Mouse (Mus musculus) testis, adult 2 months (tissue): ENCODE data around the gene Oas2. TPM values are rescaled to one million over a fixed set of nuclear protein-coding genes. Genes with fewer than 3 reads are reported as not detected.
"Not testable (repeated sequence)": the region's sequence is repeated elsewhere in the genome, so short reads cannot be mapped to it uniquely, and the experiment has no call there.

ENCODE experiments used
- H3K27ac ChIP-seq: fragments of 200-500 bp; 2 replicates; pipeline ENCODE4 v1.5.1; 2012; ENCODE audit warnings: low read depth, low read length; ENCODE audit not compliant: control insufficient read depth, insufficient read depth
- H3K27me3 ChIP-seq: fragments of 200-500 bp; 2 replicates; pipeline ENCODE4 v1.6.1; 2012; ENCODE audit warnings: mild to moderate bottlenecking, low read length, moderate library complexity; ENCODE audit not compliant: control insufficient read depth, insufficient read depth
- H3K36me3 ChIP-seq: fragments of 200-500 bp; 2 replicates; pipeline ENCODE4 v1.6.1; 2012; ENCODE audit warnings: mild to moderate bottlenecking, low read length; ENCODE audit not compliant: control insufficient read depth, insufficient read depth
- H3K4me1 ChIP-seq: fragments of 200-500 bp; 2 replicates; pipeline ENCODE4 v1.6.1; 2012; ENCODE audit warnings: low read length; ENCODE audit not compliant: control insufficient read depth, insufficient read depth
- H3K4me3 ChIP-seq: fragments of 200-500 bp; 2 replicates; pipeline ENCODE4 v1.5.1; 2012; ENCODE audit warnings: low read depth, mild to moderate bottlenecking, low read length, moderate library complexity, mixed read lengths; ENCODE audit not compliant: control insufficient read depth
- CTCF ChIP-seq: fragments of 200-500 bp; IDR thresholded peaks from 2 replicates; pipeline ENCODE4 v1.5.1; 2012; ENCODE audit warnings: low read depth, mild to moderate bottlenecking, inconsistent platforms, low read length, moderate library complexity; ENCODE audit not compliant: control insufficient read depth, insufficient read depth, insufficient replicate concordance
- POLR2A ChIP-seq: fragments of 200-500 bp; IDR thresholded peaks from 2 replicates; pipeline ENCODE4 v1.6.1; 2012; ENCODE audit warnings: low read depth, mild to moderate bottlenecking, inconsistent platforms, low read length, moderate library complexity; ENCODE audit not compliant: control insufficient read depth
- polyA plus RNA-seq: library from polyadenylated mRNA; depleted of rRNA; stranded (reverse); fragments of >200 nt; gene quantifications from 2 replicates; pipeline ENCODE4 v1.2.3, GENCODE M21; 2012; rRNA removed

The Oas2 gene
- 0.23 and 0.36 TPM in 2 replicates for polyA plus RNA-seq

DNA sequence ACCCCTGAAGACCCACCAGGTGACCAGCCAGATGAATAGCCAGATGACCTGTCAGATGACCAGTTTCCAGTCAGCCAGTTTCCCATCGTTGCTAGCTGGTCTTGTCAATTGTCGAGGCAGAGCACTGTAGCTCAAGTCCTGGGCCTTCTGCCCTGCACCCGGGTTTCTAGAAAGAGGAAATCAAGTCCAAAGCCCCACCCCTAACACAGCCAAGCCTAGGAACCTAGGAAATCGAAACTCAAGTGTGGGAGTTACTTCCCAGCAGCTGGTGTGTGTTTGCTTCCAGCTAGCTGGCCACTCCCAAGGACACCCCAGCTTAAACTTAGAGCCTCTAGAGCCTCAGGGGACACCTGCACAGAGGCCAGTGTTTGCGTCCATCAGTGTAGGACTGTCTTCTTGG is at the start of gene Oas2:
Gene Oas2, minus strand, starts transcription at position 166 of the 400 bp plus-strand sequence.
- TF ChIP-seq CTCF: no peak
- H3K4me1 ChIP-seq: no peaks in the 10 kb centered on the region
- no peaks in the 10 kb centered on the region for H3K27me3 ChIP-seq
- no peaks in the 10 kb centered on the region for H3K36me3 ChIP-seq
- no peak within 1 kb of the TSS for H3K27ac ChIP-seq
- H3K4me3 ChIP-seq: no peak within 1 kb of the TSS

DNA sequence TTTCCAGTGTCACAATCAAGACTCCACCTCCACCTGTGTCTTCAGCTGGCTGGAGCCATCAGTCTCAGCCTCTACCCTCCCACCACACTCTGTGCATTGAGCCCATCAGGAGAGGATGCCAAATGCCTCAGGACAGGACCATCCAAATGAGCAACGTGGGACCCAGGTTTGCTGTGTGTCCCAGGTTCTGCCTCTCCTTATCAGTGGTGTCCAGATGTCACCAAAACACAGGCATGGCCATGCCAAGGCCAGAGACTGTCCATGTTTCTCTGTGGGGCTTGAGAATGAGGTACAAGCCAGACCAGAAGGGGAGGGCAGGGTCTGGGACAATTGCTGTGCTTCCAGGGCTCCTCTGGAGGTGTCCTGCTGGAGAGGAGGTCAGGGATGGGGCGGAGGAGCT is 49.3 kb upstream of the Oas2 start:
- H3K36me3 ChIP-seq, H3K27ac ChIP-seq, H3K27me3 ChIP-seq, H3K4me3 ChIP-seq, H3K4me1 ChIP-seq: not testable (repeated sequence)

DNA sequence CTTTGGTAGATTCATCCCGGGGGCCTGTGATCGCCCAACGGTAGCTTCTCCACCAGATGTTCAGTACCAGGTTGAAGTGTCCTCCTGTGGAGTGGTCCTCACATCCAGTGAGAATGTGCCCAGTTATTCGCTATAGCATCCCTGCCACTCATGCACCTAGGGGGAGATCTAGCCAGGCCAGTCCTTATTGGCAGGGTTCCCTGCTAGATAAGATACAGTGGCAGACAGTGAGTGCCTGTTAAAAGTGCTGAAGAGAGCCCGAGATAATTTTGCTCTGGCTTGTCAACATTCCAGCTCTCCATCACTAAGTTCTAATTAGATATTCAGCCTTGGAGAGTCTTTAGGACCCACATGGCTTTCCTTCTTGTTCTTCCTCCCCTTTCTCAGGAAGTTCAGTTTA is 48.5 kb upstream of the Oas2 start:
- not testable (repeated sequence) for H3K4me3 ChIP-seq, H3K27me3 ChIP-seq, H3K36me3 ChIP-seq, H3K4me1 ChIP-seq, H3K27ac ChIP-seq

DNA sequence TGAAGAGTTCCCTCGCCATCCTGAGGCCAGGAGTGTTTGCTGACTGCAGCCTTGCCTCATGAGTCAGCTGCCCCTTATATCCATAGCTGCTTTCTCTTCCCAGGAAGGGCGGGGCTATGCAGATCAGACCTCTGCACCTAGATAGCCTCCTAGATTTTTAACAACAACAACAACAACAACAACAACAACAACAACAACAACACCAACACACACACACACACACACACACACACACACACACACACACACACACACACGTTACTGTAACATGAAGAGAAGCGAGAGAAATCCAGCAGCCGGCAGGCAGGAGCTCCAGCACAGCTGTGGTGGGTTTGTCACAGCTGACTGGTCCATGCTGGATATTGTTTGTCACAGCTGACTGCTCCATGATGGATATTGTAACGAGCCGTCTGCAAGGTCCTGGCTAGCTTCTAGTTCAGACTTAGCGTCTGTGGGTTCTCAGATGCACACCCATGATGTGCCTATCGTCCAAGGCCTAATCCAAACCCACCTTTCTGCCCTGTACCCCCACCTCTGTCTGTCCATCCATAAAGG is 45.9 kb upstream of the Oas2 start, which contains the start of gene Oas1e:
Gene Oas1e, minus strand, starts transcription at position 51 of the 555 bp plus-strand sequence.
- H3K36me3 ChIP-seq, H3K27ac ChIP-seq, H3K4me1 ChIP-seq, H3K4me3 ChIP-seq, H3K27me3 ChIP-seq: not testable (repeated sequence)

DNA sequence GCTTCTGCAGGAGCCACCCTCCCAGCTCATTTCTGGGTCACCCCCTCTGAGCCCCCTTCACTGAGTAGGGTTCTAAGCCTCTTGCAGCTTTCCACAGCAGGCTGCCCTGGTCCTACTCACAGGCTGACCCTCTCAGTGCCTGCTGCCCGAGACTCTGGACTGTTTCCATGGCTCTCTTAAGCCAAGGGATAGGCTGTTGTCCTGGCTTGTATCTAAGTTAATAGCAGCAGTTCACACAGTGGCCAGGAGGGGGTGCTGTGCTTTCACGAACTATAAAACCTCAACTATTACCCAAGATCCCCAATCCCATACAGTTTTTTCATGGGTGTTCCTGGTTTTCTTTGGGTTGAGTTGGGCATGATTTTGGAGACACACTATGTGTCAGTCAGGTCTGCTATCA is 43.4 kb upstream of the Oas2 start:
- TF ChIP-seq POLR2A (no peak), CTCF (peak; percentile 50)
- no peak overlapping the region for H3K27ac ChIP-seq
- H3K4me3 ChIP-seq: no peak overlapping the region
- H3K27me3 ChIP-seq: no peaks in the 10 kb centered on the region
- peaks cover 3% of the 10 kb centered on the region; the same call in 1 of the 2 replicates for H3K4me1 ChIP-seq
- no peaks in the 10 kb centered on the region for H3K36me3 ChIP-seq

DNA sequence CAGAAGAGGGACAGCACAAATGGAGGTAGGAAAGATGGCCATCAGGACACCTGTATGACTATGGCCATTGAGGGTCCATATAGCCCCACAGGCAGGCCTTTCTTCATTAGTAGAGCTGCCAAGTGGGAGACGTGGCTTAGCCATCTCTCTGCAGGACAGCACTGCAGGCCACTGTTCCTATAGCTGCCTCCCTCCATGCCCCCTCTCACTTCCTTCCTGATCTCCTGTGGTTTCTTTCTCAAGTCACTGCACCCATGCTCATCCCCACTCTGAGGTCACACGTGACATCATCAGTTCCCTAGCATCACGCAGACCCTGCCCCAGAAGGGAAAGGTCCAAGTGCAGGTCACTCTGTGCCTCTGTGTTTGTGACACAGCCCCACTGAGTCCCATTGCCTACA is 37.4 kb upstream of the Oas2 start:
- Histone ChIP-seq H3K4me1 (peaks cover 3% of the 10 kb centered on the region; the same call in 1 of the 2 replicates), H3K27me3 (no peaks in the 10 kb centered on the region), H3K27ac (no peak overlapping the region), H3K4me3 (no peak overlapping the region), H3K36me3 (no peaks in the 10 kb centered on the region)
- TF ChIP-seq CTCF: no peak
- no peak for TF ChIP-seq POLR2A

DNA sequence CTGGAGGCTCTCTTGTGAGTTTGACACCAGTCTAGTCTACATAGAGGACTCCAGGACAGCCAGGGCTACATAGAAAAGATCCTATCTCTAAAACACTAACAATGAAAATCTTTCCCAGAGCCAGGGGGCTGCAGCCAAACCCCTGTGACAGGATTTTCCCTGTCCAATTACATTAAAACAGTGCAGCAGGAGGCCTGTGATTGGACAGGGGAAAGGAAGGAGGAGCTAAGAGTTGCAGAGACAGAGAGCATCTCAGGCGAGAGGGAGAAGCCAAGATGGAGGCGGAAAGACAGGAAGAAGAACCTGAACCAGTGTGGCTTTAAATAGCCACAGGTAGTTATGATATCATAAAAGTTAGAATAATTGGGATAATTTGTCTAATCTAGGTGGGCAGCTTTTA is 32.8 kb upstream of the Oas2 start:
- Histone ChIP-seq H3K27me3 (no peaks in the 10 kb centered on the region), H3K27ac (no peak overlapping the region), H3K4me3 (no peak overlapping the region), H3K36me3 (no peaks in the 10 kb centered on the region), H3K4me1 (0 out of 2 replicates have a peak, but pooled peaks cover 2% of the 10 kb centered on the region)
- no peak for TF ChIP-seq POLR2A

DNA sequence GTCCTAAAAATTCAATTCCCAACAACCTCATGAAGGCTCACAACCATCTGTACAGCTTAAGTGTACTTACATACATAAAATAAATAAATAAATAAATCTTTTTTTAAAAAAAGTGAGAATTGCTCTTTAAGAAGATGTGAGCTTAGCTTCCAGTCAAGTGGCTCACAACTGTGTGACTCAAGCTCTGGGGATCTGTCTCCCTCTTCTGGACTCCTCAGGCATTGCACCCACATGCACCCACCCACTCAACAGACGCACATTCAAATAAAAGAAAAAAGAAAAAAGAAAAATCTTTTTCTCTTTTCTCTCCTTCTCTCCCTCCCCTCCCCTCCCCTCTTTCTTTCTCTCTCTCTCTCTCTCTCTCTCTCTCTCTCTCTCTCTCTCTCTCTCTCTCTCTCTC is 32.0 kb upstream of the Oas2 start:
- no peak overlapping the region for H3K4me3 ChIP-seq
- no peaks in the 10 kb centered on the region for H3K27me3 ChIP-seq
- 0 out of 2 replicates have a peak, but pooled peaks cover 2% of the 10 kb centered on the region for H3K4me1 ChIP-seq
- no peak overlapping the region for H3K27ac ChIP-seq
- peak; percentile 56; the same call in 1 of the 2 replicates for TF ChIP-seq CTCF
- TF ChIP-seq POLR2A: no peak
- no peaks in the 10 kb centered on the region for H3K36me3 ChIP-seq
